Mouse (Mus musculus) frontal cortex, postnatal 10 days (tissue): ENCODE measurements around the gene Nol12.

Source experiments
- DNase-seq, 2 experiments: peaks; one replicate each; pipeline ENCODE4 v3.0.0; 2022; ENCODE audit warnings: low spot score in 2 of 2, mixed read lengths in 1 of 2

The Nol12 gene

GRCm38 (mm10) chr15:78990970-78991525 is 56.3 kb downstream of the Nol12 start:
- DNase-seq = no peak

GRCm38 (mm10) chr15:78992235-78992634 is 57.5 kb downstream of the Nol12 start:
- no peak for DNase-seq

- DNase-seq = no peak
Observed at GRCm38 (mm10) chr15:78992925-78993324, 58.2 kb downstream of the Nol12 start.
